Comparison of ENCODE assay signal across 8 mouse cellular contexts in genomic region chr8:70905463-70905830, GRCm38 (mm10). TPM values are rescaled to one million over a fixed set of nuclear protein-coding genes. Genes with fewer than 3 reads are reported as not detected.
DNase-seq lines count a peak whose midpoint lies in the region; ATAC-seq and TF ChIP-seq lines count a peak whose summit lies in the region.

No protein-coding gene starts in this region.

- ATAC-seq in forebrain, embryonic 11.5 days (replicated peaks; ENCODE audit: low FRiP score): peak; percentile 31
- peak; percentile 2; the same call in 1 of the 2 replicates for ATAC-seq in liver, embryonic 14.5 days (ENCODE audit: insufficient read depth)

- DNase-seq in heart, adult 2 months: no peak
- DNase-seq in heart, adult 8-10 months (ENCODE audit: low spot score): no peak
- no peak for DNase-seq in forebrain, embryonic 11.5 days (ENCODE audit: low spot score)
- no peak for DNase-seq in liver, embryonic 14.5 days (ENCODE audit: low read depth in 3 of 3, low spot score in 3 of 3)
- no peak for DNase-seq in urinary bladder, postnatal 10 days (ENCODE audit: low spot score)
- DNase-seq in spleen, adult 12 weeks (ENCODE audit: low spot score): no peak
- DNase-seq in lung, postnatal 4 days: no peak

- WGBS in heart, adult 2 months: 6% methylated on average over 8 of the region's 8 CpGs
- WGBS in forebrain, embryonic 11.5 days: 18% methylated on average over 8 of the region's 8 CpGs
- 4% methylated on average over 8 of the region's 8 CpGs for WGBS in liver, embryonic 14.5 days (ENCODE audit: insufficient replicate concordance)

- intact Hi-C loops in heart, adult 2 months (cut with DNase I): no loop called here

- TF ChIP-seq EP300 in heart, adult 2 months (IDR thresholded peaks at IDR 0.05; ENCODE audit: insufficient read depth, low read depth, low read length): no peak
- no peak for TF ChIP-seq EP300 in liver, embryonic 14.5 days (IDR thresholded peaks at IDR 0.05; ENCODE audit: low read depth)

- peak overlapping the region; percentile 61 for H3ac ChIP-seq in C2C12 (ENCODE audit: control insufficient read depth, insufficient read length, low read depth)

- peaks cover 32% of the 10 kb centered on the region for H3K79me3 ChIP-seq in C2C12 (ENCODE audit: low read depth)

- H3K36me3 ChIP-seq in heart, adult 2 months (ENCODE audit: control insufficient read depth, insufficient read depth, low read length): no peaks in the 10 kb centered on the region
- peaks cover under 1% of the 10 kb centered on the region for H3K36me3 ChIP-seq in C2C12 (ENCODE audit: control insufficient read depth, insufficient read depth)
- H3K36me3 ChIP-seq in forebrain, embryonic 11.5 days (ENCODE audit: control insufficient read depth, insufficient read depth, low read length): no peaks in the 10 kb centered on the region
- no peaks in the 10 kb centered on the region for H3K36me3 ChIP-seq in liver, embryonic 14.5 days (replicated peaks; ENCODE audit: control insufficient read depth, insufficient read depth, low read depth)

- no peaks in the 10 kb centered on the region for H3K79me2 ChIP-seq in heart, adult 2 months (replicated peaks; ENCODE audit: control insufficient read depth, insufficient read depth, low read length)
- peaks cover 42% of the 10 kb centered on the region for H3K79me2 ChIP-seq in C2C12 (ENCODE audit: control insufficient read depth, insufficient read depth)

- TF ChIP-seq CTCF in heart, adult 2 months (IDR thresholded peaks at IDR 0.05): no peak
- no peak for TF ChIP-seq CTCF in C2C12 (IDR thresholded peaks at IDR 0.05; ENCODE audit: control insufficient read depth, insufficient read depth, insufficient read length)
- TF ChIP-seq CTCF in liver, embryonic 14.5 days (IDR thresholded peaks at IDR 0.05; ENCODE audit: low read depth): no peak

- no peaks in the 10 kb centered on the region for H3K27me3 ChIP-seq in heart, adult 2 months (ENCODE audit: control insufficient read depth, insufficient read depth, low read length)
- H3K27me3 ChIP-seq in C2C12 (ENCODE audit: control insufficient read depth, insufficient read depth, insufficient read length): no peaks in the 10 kb centered on the region
- H3K27me3 ChIP-seq in forebrain, embryonic 11.5 days (ENCODE audit: control insufficient read depth, insufficient read depth, low read length): no peaks in the 10 kb centered on the region
- no peaks in the 10 kb centered on the region for H3K27me3 ChIP-seq in liver, embryonic 14.5 days (ENCODE audit: control insufficient read depth, insufficient read depth, low read length)

- H3K4me1 ChIP-seq in heart, adult 2 months (ENCODE audit: control insufficient read depth, insufficient read depth, low read length): peaks cover 10% of the 10 kb centered on the region
- H3K4me1 ChIP-seq in forebrain, embryonic 11.5 days (replicated peaks; ENCODE audit: control insufficient read depth, insufficient read depth, low read length): 0 out of 2 replicates have a peak, but pooled peaks cover 3% of the 10 kb centered on the region
- H3K4me1 ChIP-seq in liver, embryonic 14.5 days (replicated peaks; ENCODE audit: control insufficient read depth in 2 of 2, insufficient read depth in 2 of 2, low read length in 1 of 2): peaks cover 15 to 23% of the 10 kb centered on the region in 2 experiments; a peak in 3 of 4 replicates

- TF ChIP-seq POLR2A in heart, adult 2 months (IDR thresholded peaks at IDR 0.05; ENCODE audit: insufficient read depth, low read depth, low read length): no peak

- peak overlapping the region; percentile 95 for H3K9ac ChIP-seq in heart, adult 2 months (ENCODE audit: low read depth, low read length)
- H3K9ac ChIP-seq in forebrain, embryonic 11.5 days (ENCODE audit: low read length): peak overlapping the region; percentile 90
- peak overlapping the region; percentile 84 for H3K9ac ChIP-seq in liver, embryonic 14.5 days (replicated peaks)

- H3K4me3 ChIP-seq in heart, adult 2 months: peak overlapping the region; percentile 85
- H3K4me3 ChIP-seq in C2C12 (ENCODE audit: insufficient read depth, poor library complexity, severe bottlenecking): peak overlapping the region; percentile 61
- peak overlapping the region; percentile 95 for H3K4me3 ChIP-seq in forebrain, embryonic 11.5 days (ENCODE audit: low read depth, low read length)
- H3K4me3 ChIP-seq in liver, embryonic 14.5 days (ENCODE audit: insufficient read depth in 1 of 2, low read depth in 2 of 2, low read length in 2 of 2): peak overlapping the region; percentile 69 to 87

- no peaks in the 10 kb centered on the region for H3K9me3 ChIP-seq in forebrain, embryonic 11.5 days (ENCODE audit: control insufficient read depth, low read length)
- no peaks in the 10 kb centered on the region for H3K9me3 ChIP-seq in liver, embryonic 14.5 days (ENCODE audit: control insufficient read depth, low read length)

- peak overlapping the region; percentile 83 for H3K27ac ChIP-seq in heart, adult 2 months
- H3K27ac ChIP-seq in forebrain, embryonic 11.5 days (ENCODE audit: low read depth, low read length): peak overlapping the region; percentile 76
- H3K27ac ChIP-seq in liver, embryonic 14.5 days: peak overlapping the region; percentile 59

- H3K4me2 ChIP-seq in forebrain, embryonic 11.5 days (ENCODE audit: low read depth, low read length, severe bottlenecking): peak overlapping the region; percentile 94
- peak overlapping the region; percentile 85 for H3K4me2 ChIP-seq in liver, embryonic 14.5 days (ENCODE audit: low read depth)

TF ChIP-seq in C2C12, 6 proteins besides CTCF, POLR2A, EP300 and RAD21:
- TF ChIP-seq USF1 (IDR thresholded peaks at IDR 0.05; ENCODE audit: low read depth) (no peak), CEBPB (IDR thresholded peaks at IDR 0.05; ENCODE audit: low read depth) (no peak), MYOD1 (IDR thresholded peaks at IDR 0.05; ENCODE audit: control insufficient read depth, insufficient read length, low read depth) (no peak), MYOG (IDR thresholded peaks at IDR 0.05; ENCODE audit: control insufficient read depth, extremely low read depth, insufficient read length) (no peak), MAX (IDR thresholded peaks at IDR 0.05) (no peak), FOSL1 (IDR thresholded peaks at IDR 0.05; ENCODE audit: insufficient read depth, low read length, poor library complexity, severe bottlenecking) (no peak)

RNA-seq across cellular contexts. Expression of gene Map1s, which starts 0.3 kb away (rescaled TPM):
- total RNA-seq in heart, adult 2 months (2021): 10 to 100 TPM; 17.8 to 21.3 TPM
- 12.0 and 20.2 TPM in 2 replicates for polyA plus RNA-seq in heart, adult 2 months (2012; rRNA removed)
- 10 to 100 TPM; 17.8 to 24.5 (median 20.6) TPM for total RNA-seq in heart, adult 8-10 months (2022)
- 59.7 TPM for polyA plus RNA-seq in C2C12 (2012; fragmentation: generic; extraction: Trizol)
- polyA plus RNA-seq in forebrain, embryonic 11.5 days (2014; fragmentation: Nextera tagmentation; extraction: Ambion mirVana): 57.3 and 59.9 TPM in 2 replicates
- polyA plus RNA-seq in liver, embryonic 14.5 days (2012; rRNA removed): 11.5 and 15.4 TPM in 2 replicates
- polyA plus RNA-seq in liver, embryonic 14.5 days (2014; fragmentation: Nextera tagmentation; extraction: Ambion mirVana): 9.3 and 11.8 TPM in 2 replicates

RNA-seq across cellular contexts. Expression of gene Rpl18a, which starts 8.2 kb away (rescaled TPM):
- total RNA-seq in heart, adult 2 months (2021): 1,000 to 10,000 TPM in 1 of 2 experiments, 100 to 1,000 TPM in 1; 909 to 1,075 TPM
- 1,802 and 2,387 TPM in 2 replicates for polyA plus RNA-seq in heart, adult 2 months (2012; rRNA removed)
- 1,000 to 10,000 TPM in 2 of 4 experiments, 100 to 1,000 TPM in 2; 938 to 1,102 (median 988) TPM for total RNA-seq in heart, adult 8-10 months (2022)
- polyA plus RNA-seq in C2C12 (2012; fragmentation: generic; extraction: Trizol): 4,918 TPM
- 2,879 and 3,145 TPM in 2 replicates for polyA plus RNA-seq in forebrain, embryonic 11.5 days (2014; fragmentation: Nextera tagmentation; extraction: Ambion mirVana)
- polyA plus RNA-seq in liver, embryonic 14.5 days (2012; rRNA removed): 2,449 and 2,899 TPM in 2 replicates
- polyA plus RNA-seq in liver, embryonic 14.5 days (2014; fragmentation: Nextera tagmentation; extraction: Ambion mirVana): 3,155 and 3,211 TPM in 2 replicates

RNA-seq across cellular contexts. Expression of gene Slc5a5, which starts 12.9 kb away (rescaled TPM):
- not detected for total RNA-seq in heart, adult 2 months (2021)
- 0.18 TPM in 2 replicates for polyA plus RNA-seq in heart, adult 2 months (2012; rRNA removed)
- not detected for total RNA-seq in heart, adult 8-10 months (2022)
- 0.13 TPM for polyA plus RNA-seq in C2C12 (2012; fragmentation: generic; extraction: Trizol)
- 0.43 and 0.44 TPM in 2 replicates for polyA plus RNA-seq in forebrain, embryonic 11.5 days (2014; fragmentation: Nextera tagmentation; extraction: Ambion mirVana)
- 0.06 and 0.10 TPM in 2 replicates for polyA plus RNA-seq in liver, embryonic 14.5 days (2012; rRNA removed)
- polyA plus RNA-seq in liver, embryonic 14.5 days (2014; fragmentation: Nextera tagmentation; extraction: Ambion mirVana): 0.03 and 0.05 TPM in 2 replicates

RNA-seq across cellular contexts. Expression of gene Ccdc124, which starts 31.7 kb away (rescaled TPM):
- total RNA-seq in heart, adult 2 months (2021): 10 to 100 TPM; 44.6 to 49.1 TPM
- polyA plus RNA-seq in heart, adult 2 months (2012; rRNA removed): 26.8 and 40.7 TPM in 2 replicates
- 10 to 100 TPM; 37.9 to 47.4 (median 45.7) TPM for total RNA-seq in heart, adult 8-10 months (2022)
- 142 TPM for polyA plus RNA-seq in C2C12 (2012; fragmentation: generic; extraction: Trizol)
- polyA plus RNA-seq in forebrain, embryonic 11.5 days (2014; fragmentation: Nextera tagmentation; extraction: Ambion mirVana): 165 and 176 TPM in 2 replicates
- polyA plus RNA-seq in liver, embryonic 14.5 days (2012; rRNA removed): 20.4 and 34.3 TPM in 2 replicates
- polyA plus RNA-seq in liver, embryonic 14.5 days (2014; fragmentation: Nextera tagmentation; extraction: Ambion mirVana): 54.1 and 56.3 TPM in 2 replicates

RNA-seq across cellular contexts. Expression of gene Kcnn1, which starts 42.4 kb away (rescaled TPM):
- total RNA-seq in heart, adult 2 months (2021): 10 to 100 TPM; 12.6 to 14.7 TPM
- polyA plus RNA-seq in heart, adult 2 months (2012; rRNA removed): 21.5 and 29.0 TPM in 2 replicates
- 10 to 100 TPM; 12.5 to 14.4 (median 13.2) TPM for total RNA-seq in heart, adult 8-10 months (2022)
- polyA plus RNA-seq in C2C12 (2012; fragmentation: generic; extraction: Trizol): 3.2 TPM
- 9.0 and 13.4 TPM in 2 replicates for polyA plus RNA-seq in forebrain, embryonic 11.5 days (2014; fragmentation: Nextera tagmentation; extraction: Ambion mirVana)
- polyA plus RNA-seq in liver, embryonic 14.5 days (2012; rRNA removed): 0.27 and 0.34 TPM in 2 replicates
- 0.08 and 0.17 TPM in 2 replicates for polyA plus RNA-seq in liver, embryonic 14.5 days (2014; fragmentation: Nextera tagmentation; extraction: Ambion mirVana)
